Mouse (Mus musculus) left cerebral cortex, adult 8-10 months (tissue): ENCODE measurements at regions not wholly inside any gene's neighbourhood (a gene's known extent, or its start where the extent isn't known, plus 50 kb on each side); places are given as distances from the start of the nearest gene placed in this dataset.
A peak's percentile ranks its signal among the peaks of the same experiment; 100 is the strongest.

ENCODE experiments used
- DNase-seq, 2 experiments: peaks; one replicate each; pipeline ENCODE4 v3.0.0; 2022; ENCODE audit warnings: low spot score in 2 of 2

DNA sequence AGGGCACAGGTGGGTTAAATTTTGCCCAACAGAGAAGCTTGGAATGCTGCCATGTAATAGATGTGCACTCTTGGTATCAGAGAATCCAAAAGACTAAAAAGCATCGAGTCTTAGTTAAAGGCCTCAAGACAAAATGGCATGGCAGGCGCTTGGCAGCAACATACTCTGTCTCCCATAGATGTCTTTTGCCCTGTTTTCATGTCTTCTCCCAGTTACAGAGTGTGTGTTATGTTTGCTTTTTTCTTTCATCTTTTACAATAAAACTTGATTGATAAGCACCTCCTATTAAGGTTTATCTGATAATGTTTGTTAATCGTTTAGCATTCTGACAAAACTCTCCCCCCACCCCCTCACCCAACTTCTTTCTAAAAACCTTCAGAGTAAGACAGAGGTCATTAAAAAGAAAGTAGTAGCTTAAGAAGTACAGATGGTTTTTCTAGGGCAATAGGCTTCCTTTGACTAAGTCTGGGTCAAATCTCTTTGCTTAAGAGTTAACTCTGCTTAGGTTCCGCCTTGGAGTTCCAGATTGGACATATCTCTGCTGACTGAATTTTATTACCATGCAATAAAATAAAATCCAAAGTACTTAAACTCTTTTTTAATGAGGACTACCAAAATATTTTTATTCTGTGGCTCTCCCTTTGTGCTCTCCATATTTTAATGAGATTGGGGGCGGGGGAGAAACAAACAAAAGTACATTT, 252.9 kb upstream of the Zeb2 start:
- DNase-seq: no peak

DNA sequence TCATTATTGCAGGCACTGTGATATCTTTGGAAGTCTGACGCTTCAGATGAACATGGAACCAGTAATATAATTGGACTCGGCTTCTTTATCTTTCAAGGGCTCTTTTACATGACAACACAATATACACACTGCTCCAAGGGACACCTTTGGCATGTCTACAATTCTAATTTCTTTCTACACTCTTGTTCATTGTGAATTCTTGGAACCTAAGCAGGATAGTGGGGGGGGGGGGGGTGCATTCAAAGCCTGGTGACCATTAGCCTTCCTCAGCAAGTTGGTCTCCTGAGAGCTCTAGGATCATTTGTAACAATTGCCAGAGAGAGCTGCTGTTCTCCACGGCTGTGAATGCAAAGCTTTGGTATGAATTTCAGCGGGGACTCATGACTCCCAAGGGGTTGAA, 252.2 kb upstream of the Zeb2 start:
- no peak for DNase-seq

GRCm38 (mm10) chr2:45367436-45368193, 250.4 kb upstream of the Zeb2 start:
- DNase-seq: no peak

DNA sequence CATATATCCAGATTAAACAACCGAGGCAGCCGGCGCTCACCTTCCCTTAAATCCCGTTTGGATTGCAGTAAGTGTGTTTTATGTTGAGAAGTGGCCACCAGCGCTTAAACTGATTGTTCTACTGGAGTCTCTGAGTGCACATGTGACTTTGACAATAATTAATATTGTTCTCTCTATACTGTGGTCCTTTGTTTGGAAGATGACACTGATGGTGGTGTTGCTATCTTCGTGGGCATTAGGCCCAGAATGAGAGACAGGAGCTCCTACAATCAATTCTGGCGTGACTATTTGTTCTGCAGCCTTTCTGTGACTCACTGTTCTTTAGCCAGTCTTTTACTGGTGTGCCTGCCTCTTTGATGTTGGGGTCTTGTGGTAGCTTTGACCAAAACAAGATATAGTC, 240.1 kb upstream of the Zeb2 start:
- peak in 1 of 2 experiments; percentile 18 for DNase-seq

GRCm38 (mm10) chr2:45356558-45357170, 239.5 kb upstream of the Zeb2 start:
- no peak for DNase-seq

- DNase-seq: no peak
Observed at GRCm38 (mm10) chr2:45356021-45356420, 238.8 kb upstream of the Zeb2 start.

GRCm38 (mm10) chr2:45351529-45352133, 234.4 kb upstream of the Zeb2 start:
- DNase-seq: no peak

GRCm38 (mm10) chr2:45346358-45346757, 229.2 kb upstream of the Zeb2 start:
- no peak for DNase-seq

GRCm38 (mm10) chr2:45339866-45340265, 222.7 kb upstream of the Zeb2 start:
- DNase-seq: no peak

DNA sequence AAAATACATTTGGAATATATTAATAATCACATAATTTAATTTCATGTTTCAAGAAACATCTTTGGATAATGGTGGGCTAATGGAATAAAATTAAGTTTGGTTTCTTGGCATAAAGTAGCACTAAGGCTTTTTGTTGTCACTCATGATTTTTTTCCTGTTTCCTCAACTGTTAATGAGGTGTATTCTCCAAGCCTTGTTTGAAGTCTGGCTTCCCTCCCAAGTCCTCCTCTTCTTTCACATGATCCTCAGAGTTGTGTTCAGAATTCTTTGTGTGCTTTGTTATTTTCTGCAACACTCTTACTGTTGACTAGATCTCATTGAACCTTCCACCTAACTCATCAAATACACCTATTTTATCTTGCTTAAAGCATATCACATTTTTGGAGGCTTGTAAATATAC, 221.6 kb upstream of the Zeb2 start:
- DNase-seq: no peak

DNA sequence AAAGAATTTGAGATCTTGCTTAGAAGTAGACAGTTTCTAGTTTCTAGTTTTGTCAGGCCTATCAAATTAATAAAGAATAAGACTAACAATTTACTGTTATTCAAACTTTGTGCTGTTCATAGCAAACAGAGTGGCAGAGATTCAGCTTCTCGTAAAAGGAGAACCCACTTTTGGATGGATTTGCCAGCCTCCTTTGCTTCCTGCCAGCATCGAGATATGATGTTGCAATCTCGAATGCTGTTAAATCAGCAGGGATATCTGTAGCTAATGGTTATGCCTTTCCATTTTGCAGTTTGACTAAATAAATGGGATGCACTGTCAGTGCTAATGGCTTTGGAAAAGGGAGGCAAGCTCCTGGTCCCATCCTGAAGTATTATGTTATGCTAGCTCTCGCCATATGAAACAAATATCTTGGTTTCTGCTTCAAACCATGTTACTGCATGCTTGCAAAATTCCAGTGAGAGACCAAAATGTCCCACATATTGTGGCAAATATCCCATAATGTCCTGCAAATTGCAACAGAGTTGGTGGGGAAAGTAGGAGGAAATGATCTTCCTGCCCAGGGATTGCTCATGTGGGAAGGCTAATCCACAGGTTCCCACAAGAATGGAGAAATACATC, 199.9 kb upstream of the Zeb2 start:
- no peak for DNase-seq

DNA sequence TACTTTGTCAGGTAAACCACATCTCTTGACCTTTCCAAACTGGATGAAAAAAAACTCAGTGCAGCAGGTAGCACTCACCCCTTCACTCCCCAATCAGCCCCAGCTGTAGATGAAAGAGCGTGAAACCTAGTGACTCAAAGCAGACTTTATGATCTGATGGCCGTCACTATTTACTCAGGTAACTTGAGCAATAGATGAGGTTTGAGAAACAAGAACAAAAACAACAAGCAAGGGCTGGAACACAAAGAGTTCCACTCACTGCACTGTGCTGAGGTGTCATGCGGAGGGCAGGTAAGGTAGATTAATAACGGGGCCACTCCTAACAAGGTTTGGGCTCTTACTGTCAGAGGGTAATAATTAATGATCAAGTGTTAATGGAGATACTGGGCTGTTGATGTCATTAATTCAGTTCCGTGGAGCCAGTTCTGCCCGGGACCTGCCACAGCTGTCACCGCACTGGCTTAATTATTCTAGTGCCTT, 170.4 kb upstream of the Zeb2 start:
- no peak for DNase-seq

DNA sequence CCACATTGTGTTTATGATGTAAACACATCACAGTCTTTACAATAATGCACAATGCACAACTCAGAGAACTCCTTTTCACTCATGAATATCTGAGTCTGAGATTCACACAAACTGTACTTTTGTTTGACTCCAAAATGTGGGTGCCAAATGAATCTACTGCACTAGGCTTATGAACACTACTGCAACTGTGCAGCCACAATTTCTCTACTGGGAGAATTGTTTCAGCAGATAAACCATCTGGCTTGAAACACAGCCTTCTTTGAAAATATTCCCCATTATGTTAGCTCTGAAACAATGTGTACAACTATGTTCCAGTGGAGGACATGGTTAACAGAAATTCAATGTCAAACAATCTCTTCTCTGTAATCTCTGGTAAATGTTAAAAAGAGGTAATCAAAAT, 166.6 kb upstream of the Zeb2 start:
- no peak for DNase-seq

- DNase-seq: no peak
Observed at GRCm38 (mm10) chr2:45279490-45279889, 162.3 kb upstream of the Zeb2 start.

DNA sequence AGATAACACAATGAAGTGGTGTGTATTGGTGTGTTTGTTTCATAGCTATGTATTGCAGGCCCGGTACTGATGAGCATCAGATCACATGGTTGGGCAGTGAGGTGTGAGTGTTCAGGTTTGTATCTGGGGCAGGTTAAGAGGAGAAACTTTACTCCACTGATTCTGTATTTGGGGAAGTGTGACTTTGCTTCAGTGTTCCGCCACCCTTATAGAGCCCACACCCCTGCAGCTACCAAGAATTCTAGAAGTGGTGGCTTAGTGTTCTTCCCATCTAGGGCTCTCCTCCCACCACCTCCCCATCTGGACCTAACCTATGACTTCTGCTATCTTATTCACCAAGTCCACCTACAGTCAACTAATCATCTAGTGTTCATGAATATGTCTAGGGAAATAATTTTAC, 160.4 kb upstream of the Zeb2 start:
- DNase-seq: no peak

DNA sequence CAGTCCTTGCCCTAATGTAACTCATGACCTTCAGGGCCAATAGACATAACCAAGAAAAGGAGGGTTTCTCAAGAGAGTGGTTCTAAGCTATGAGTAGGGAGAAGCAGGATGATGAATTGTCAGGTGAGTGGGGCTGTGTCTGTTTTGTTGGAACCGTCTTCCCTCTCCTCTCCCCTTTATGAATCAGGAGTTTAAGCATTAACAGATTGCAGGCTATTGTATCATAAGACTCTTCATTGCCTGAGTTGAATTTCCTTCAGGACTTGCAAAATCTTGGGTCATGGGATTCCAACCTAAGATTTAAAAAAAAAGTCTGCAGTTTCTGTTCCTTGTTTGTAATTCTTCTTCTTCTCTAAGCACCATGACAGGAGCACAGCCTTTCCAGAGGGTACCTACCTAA, 159.5 kb upstream of the Zeb2 start:
- DNase-seq: no peak

DNA sequence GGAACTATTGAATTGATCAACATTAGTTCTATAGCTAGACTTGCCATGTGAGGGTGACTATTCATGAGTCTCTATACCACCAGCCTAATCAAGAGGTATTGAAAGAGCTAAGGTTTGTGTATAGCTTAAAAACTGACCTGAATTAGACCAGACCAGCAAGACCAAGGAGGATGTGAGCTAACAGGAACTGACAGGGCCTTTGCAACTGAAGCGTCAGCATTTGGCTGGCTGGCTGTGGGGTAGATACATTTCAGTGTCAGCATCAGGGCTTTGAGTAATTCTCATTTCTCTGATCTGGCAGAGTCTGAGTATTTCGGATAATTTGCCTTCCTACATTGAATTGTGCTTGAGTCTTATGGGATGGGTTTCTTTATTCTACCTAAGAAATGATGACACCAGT, 152.8 kb upstream of the Zeb2 start:
- DNase-seq: no peak

- DNase-seq: no peak
Observed at GRCm38 (mm10) chr2:45265819-45266218, 148.6 kb upstream of the Zeb2 start.

DNA sequence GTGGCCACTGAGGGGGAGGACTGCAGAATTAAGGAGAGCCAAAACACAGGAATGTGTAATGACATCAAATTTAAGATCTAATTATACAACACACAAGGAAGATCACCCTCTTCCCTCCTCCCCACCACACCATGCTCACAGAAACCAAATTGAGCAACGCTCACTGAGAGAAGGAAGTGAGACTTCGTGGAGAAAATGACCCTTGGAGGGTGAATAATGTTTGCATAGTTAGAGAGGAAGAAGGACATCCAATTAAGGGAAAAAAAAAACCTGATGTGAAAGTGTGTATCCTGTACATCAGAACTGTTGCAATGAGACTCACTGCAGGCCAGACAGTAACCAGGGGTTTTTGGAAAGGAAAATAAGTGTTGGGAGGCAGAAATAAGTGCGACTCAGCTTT, 144.8 kb upstream of the Zeb2 start:
- no peak for DNase-seq

DNA sequence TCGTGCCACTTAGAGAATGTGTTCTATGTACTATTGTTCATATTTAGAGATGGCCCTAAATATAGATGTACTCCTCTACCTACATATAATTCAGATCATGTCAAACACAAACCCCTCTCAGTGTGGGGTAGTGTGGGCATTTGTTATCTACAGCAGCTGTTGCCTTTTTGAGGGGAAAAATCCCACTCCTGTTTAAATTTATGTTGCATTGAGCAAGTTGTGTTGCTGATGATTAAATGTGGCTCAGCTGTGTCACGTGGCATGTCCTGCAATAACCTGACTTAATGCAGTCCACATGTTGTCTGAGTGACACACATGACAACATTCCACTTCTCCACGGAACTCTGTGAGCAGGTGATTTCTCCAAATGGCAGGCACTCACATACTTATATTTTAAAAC, 141.7 kb upstream of the Zeb2 start:
- peak in 1 of 2 experiments; percentile 32 for DNase-seq

DNA sequence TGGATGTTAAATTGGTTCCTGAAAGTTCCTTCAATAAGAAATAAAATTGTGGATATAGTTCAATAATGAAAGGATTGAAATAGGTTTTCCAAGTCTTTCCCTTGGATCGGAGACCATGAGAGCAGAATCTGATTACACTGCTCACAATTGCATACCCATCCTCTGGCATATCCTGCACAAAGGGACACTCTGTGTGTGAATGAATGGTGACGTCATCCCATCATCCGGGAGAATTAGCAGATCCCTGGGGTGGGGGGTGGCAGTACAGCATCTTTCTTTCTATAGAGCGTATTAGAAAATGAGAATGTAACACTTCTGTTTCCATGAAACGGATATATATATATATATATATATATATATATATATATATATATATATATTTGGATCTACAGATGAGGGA, 139.2 kb upstream of the Zeb2 start:
- DNase-seq: no peak

DNA sequence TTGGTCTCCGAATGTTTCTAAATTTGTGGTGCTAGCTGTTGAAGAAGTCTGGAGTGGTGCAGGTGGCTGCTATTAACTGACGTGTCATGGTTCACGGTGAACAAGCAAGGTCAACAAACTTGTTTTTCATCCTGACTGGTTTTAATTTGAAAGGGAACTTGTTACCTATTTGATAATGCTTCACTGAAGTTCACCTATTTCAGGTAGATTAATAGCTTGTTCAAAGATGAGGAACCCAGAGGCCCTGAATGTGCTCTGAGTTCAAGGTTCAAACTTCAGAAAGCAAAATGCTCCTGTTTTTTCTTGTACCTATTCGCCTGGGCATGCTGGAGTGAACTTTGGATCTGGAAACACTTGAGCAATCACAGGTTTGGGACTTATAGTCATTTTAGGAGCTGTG, 136.7 kb upstream of the Zeb2 start:
- no peak for DNase-seq
